Mouse (Mus musculus) T-helper 2 cell (primary cell): Measurements from ENCODE around the gene Dbndd1.
"Not testable (repeated sequence)": the region's sequence is repeated elsewhere in the genome, so short reads cannot be mapped to it uniquely, and the experiment has no call there.

Experiments used
- in situ Hi-C: fragments of 300-600 bp; cut with MboI, MseI; formaldehyde crosslinking; loops from one replicate; pipeline ENCODE4 v1.15.1; 2025; ENCODE audit warnings: high pct_unique_total_duplicates

The Dbndd1 gene

DNA sequence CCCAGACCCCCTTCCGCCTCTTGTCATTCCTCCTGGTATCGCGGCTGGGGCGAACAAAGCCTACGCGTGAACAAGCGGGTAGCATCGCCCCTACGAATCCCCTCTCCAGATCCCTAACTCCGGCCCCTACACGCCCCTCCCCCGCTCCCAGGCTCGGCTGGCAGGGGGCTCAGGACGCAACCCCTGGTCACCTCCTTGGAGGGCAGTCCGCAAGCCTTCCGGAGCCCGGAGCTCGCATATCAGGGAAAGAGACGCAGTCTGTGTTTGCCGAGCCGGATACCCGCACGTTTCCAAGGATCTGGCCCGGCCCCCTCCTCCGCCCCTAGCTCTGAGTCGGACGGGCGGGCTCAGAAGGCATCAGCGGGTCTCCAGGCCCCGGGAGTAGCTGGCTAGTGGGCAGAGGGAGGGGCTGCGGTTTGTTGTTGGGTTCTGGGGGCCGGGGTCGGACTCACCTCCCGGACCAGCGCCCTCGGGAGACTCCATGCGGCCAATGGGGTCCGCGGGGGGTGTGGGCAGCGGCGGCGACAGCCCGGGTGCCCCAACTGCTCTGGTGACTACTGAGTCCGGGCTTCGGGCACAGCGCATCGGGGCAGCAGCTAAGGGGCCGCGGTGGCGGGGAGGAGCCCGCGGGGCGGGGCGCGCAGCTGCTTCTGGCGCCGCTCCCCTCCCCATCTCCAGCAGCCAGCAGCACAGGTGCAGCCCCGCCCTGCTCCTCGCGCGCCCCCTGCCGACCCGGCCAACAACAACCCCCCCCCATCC, at the start of gene Dbndd1:
Dbndd1 (minus strand) TSS at position 683 of the 759 bp plus-strand sequence.
- in situ Hi-C loops: loop anchor here (5.0 kb wide), 1 partner anchor 63 kb away; no protein-coding TSS in a partner anchor

DNA sequence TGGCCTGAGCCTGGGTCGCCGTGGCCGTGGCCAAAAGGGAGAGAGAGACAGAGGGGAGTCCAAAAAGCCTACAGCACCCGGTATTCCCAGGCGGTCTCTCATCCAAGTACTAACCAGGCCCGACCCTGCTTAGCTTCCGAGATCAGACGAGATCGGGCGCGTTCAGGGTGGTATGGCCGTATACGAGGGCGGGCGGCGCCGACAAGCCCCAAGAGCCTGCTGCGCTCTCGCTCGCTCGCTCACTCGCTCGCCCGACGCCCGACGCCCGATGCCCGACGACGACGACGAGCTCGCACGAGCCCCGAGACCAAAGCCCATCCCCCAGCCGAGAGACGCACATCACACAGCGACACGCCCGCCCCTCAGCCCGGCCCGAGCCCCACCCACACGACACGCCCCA, 49.0 kb upstream of the Dbndd1 start:
- in situ Hi-C loops: loop anchor here (10.0 kb wide), 1 partner anchor 71 kb away; no protein-coding TSS in a partner anchor

DNA sequence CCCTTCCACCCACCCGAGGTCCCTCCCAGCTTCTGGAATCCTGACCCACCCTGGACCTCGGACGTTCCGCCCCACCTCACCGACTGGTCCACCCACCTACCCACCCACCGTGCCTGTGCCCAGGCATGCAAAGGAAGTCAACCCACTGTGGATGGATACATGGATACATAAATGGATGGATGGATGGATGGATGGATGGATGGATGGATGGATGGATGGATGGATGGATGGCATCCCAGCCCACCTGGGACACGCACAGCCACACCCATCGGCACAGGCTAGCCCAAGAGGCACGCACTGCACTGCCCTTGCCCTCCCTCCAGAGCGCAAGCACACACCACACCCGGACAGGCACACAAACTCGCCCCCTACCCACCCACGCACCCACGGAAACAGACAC, 22.4 kb upstream of the Dbndd1 start:
- in situ Hi-C loops: loop anchor here (10.0 kb wide), 1 partner anchor 57 kb away; no protein-coding TSS in a partner anchor

DNA sequence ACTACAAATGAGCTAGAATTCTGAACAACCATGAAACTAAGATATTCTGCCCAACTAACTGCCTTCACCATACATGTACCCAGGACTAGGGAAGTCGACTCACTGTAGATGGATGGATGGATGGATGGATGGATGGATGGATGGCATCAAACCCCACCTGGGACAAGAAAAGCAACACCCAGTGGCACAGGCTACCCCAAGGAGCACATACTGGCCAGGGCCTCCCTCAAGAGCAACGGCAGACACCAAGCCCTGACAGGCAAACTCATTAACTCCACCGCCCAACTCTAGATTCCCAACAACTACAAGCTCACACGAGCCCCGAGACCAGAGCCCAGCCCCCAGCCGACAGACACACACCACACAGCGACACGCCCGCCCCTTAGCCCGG, 21.7 kb upstream of the Dbndd1 start:
- in situ Hi-C loops: loop anchor here (10.0 kb wide), 1 partner anchor 58 kb away; no protein-coding TSS in a partner anchor

DNA sequence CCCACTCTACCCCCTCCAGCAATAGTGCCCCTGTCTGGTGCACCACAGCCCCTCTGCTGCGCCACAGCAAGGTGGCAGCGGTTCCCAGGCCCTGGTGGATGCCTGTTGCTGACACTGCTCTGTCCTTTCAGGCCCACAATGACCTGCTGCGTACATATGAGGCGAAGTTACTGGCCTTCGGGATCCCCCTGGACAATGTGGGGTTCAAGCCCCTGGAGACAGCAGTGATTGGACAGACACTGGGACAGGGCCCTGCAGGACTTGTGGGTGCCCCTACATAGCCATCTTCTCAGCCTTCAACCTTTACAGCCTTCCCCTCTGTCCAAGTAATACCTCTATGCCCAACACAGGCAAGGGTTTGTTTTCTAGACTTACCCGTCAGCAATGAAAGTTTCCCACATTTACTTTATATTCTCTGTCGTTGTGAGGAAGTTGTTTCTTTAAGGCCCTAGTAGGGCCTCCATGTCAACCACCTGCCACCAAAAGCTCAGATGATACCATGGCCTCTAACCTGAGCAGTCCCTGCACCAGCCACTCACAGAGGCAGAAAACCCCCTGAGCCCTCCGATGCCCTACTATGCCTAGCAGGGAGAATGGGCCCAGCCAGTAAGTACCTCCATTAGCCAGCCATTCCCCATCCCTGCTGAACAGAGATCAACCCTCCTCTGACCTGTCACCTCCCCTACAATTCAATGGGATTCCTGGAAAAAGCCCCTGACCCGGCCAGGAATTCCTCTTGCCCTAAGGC, 21.2 kb upstream of the Dbndd1 start:
- in situ Hi-C loops: loop anchor here (10.0 kb wide), 1 partner anchor 58 kb away; no protein-coding TSS in a partner anchor

DNA sequence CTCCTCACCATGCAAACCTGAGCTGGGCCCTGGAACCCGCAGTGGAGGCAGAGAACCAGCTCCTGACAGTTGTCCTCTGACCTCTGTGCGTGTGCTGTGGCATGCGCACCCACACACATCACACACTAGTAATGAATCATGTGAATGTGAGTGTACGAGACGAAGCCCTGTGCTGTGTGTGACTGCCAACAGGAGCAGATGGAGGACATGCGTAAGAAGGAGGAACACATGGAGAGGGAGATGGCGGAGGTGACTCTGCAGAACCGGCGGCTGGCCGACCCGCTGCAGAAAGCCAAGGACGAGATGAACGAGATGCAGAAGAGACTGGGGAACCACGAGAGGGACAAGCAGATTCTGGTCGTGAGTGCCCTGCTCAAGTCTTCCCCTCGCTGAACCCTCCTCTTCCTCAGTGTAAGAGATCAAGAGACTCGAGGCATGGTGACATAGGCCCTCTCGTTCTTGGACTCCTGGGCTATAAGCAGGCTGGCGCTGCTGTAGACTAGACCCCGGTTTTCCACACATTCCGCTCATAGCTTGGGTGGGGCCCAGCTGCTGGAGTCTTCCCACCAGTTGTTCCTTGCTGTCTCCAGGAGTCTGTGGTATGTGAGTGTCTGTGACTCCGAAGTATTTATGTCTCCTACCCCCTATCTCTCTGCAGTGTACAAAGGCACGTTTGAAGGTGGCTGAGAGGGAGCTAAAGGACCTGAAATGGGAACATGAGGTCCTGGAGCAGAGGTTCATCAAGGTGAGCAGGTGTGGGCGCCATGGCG, 12.6 kb upstream of the Dbndd1 start:
- in situ Hi-C loops: no loop called here

DNA sequence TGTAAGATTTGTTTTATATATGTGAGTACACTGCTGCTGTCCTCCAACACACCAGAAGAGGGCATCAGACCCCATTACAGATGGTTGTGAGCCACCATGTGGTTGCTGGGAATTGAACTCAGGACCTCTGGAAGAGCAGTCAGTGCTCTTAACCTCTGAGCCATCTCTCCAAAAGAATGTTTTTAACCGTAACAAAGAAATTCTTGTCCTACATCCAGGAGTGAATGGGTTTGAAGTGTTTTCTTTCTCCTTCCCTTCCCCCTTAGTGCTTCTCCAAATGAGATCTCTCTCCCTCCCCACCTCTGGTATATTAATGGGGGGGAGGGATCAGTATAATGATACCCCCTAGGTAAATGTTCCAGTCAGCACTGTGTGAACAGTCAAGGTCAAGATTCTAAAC, 4.8 kb upstream of the Dbndd1 start:
- in situ Hi-C loops: not testable (repeated sequence)

DNA sequence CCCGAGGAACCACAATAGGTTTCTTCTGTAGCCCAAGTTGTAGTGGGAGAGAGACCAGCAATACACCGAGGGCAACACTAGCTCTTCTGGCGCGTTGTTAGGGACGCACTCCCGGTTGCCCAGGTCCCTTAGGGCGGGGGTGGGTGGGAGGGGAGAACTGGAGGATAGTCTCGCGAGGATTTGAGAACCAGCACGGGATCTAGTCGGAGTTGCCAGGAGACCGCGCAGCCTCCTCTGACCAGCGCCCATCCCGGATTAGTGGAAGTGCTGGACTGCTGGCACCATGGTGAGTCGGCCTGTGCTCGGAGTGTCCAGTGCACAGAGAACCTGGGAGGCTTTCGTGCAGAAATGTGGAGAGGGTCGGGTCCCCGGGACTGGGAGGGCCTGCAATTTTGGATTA, 3.4 kb upstream of the Dbndd1 start, which contains the start of gene Gas8:
Gas8 (plus strand) TSS at position 168 of the 400 bp plus-strand sequence.
- in situ Hi-C loops: loop anchor here (5.0 kb wide), 1 partner anchor 66 kb away; no protein-coding TSS in a partner anchor

DNA sequence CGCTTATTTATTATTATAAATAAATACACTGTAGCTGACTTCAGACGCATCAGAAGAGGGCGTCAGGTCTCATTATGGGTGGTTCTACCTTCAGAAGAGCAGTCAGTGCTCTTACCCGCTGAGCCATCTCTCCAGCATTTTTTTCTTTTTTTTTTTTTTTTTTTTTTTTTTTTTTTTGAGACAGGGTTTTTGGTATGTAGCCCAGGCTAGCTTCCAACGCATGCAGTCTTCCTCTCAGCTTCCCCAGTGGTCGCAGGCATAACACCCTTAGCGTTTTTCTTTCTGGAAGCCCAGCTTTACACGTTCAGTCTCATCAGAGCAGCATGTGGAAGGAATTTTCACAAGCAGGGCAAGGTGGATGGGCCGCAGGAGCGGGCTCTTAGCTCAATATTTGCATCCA, 2.9 kb upstream of the Dbndd1 start:
- in situ Hi-C loops: loop anchor here (5.0 kb wide), 1 partner anchor 66 kb away; no protein-coding TSS in a partner anchor

DNA sequence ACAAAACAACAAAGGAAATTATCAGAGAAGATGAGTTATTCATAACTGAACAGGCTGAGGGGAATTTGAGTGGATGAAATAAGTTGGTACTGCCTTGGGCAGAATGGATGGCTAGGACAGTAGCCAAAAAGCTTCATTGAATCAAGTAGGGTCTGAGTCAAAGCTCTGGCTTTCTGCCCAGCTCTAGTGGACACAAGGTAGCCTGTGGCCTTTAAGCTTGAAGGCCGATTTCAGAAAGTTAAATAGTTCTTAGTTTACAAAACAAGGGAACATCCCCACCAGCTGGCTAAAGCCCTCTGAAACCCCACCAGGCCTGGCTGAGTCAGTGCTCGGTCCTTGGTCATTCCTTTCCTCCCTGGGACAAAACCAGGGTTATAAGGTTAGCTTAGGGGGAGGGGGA, 1.3 kb upstream of the Dbndd1 start:
- in situ Hi-C loops: loop anchor here (5.0 kb wide), 1 partner anchor 64 kb away; no protein-coding TSS in a partner anchor

DNA sequence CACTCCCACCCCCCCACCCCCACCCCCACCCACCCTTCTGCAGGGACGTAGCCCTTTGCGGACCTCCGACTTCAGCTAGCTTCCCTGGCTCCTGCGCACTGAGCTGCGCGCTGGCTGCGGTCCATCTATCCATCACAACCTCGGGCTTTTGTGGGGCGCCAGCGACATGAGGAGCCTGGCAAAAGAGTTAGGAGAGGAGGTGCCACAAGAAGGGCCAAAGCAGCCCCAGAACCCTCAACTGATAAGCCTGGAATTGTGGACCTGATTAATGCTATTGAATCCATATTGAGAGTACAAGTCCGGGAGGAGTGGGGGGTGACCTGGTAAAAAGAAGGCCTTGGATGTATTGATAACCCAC, 256 bp upstream of the Dbndd1 start:
- in situ Hi-C loops: loop anchor here (5.0 kb wide), 1 partner anchor 63 kb away; no protein-coding TSS in a partner anchor

DNA sequence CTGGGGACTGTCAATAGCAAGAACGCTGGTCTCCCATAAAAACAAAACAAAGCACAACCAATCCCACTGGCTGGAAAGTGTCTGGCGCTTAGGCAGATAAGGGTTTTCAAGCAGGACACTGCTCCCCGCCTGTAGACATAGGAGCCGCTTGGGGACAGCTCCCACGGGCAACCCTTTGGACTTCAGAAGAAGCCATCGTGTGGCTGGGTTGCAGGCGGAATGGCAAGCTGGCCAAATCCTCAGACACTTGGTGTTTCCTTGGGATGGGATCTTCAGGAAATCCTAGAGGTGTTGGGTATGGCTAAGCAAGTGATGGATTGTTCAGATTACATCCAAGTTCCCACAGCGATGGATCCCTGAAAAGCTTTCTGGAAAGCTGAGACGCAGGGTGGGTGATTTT, 1.1 kb downstream of the Dbndd1 start:
- in situ Hi-C loops: no loop called here

DNA sequence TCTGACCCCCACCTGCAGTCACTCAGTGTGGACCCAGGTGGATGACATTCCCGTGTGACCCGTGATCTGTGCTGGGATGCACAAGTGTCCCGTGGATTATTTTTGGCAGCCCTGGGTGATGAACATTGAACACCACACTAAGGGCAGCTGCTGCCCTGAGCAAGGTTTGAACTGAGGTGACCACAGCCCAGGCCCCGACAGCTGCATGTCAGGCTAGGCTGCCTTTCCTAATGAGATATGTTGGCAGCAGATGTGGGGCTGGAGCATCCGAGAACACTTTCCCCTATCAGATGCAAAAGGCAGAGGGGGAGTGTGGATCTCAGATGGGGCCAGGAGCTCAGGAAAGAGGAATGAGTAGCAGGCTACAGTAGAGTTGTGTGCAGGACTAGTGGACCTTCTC, 4.4 kb downstream of the Dbndd1 start:
- in situ Hi-C loops: no loop called here

DNA sequence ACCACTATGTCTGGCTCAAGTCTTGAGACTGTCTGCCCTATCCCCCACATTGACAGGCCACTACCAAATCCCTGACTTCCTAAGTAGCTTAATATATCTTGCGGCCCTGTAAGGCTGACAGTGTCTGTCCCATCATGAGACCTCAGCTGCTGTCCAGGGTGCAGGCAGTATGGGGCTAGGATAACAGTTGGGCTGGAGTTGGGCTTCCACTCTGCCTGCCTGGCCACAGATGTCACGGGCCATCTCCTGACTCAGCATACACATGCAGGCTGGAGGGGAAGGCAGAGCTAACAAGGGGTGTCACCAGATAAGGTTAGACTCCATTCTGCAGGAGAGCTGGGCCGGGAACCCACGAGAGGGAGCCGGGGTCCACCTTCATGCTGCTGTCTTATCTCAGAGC, 8.1 kb downstream of the Dbndd1 start:
- in situ Hi-C loops: no loop called here

DNA sequence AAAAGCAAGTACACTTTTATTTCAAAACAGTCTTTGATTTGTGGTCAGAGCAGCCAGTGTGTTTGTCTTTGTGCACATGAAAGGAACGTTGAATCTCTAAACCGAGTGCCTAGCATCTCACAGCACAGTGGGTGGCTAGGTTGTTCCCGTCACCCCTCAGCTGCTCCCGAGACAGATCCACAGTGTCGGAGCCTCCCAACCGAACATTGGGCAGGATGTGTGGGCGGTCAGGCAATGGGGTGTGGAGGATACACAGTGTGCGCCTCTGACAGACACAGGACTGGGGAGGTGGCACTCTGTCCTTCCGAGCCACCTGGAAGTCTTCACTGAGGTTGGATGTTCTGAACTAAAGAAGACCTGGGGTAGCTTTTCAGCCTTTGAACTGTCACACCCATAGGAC, 9.6 kb downstream of the Dbndd1 start:
- in situ Hi-C loops: no loop called here

DNA sequence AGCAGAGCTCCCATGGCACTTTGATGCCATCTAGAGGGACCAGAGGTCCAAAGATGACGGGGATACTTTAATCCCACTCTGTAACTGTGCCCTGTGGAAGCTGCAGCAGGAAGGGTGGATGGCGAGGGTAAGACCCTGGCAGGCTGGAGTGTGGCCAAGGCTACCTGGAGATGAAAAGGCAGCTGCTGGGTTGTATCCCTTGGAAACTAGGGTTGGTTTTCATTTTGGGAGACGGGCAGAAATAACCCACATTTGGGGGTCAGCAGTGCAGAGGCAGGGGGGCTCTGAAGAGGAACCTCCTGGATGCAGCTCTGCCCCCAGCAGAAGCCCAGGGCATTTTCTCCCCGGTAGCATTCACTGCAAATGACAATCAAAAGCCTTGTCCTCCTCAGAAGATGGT, 10.0 kb downstream of the Dbndd1 start:
- in situ Hi-C loops: no loop called here

DNA sequence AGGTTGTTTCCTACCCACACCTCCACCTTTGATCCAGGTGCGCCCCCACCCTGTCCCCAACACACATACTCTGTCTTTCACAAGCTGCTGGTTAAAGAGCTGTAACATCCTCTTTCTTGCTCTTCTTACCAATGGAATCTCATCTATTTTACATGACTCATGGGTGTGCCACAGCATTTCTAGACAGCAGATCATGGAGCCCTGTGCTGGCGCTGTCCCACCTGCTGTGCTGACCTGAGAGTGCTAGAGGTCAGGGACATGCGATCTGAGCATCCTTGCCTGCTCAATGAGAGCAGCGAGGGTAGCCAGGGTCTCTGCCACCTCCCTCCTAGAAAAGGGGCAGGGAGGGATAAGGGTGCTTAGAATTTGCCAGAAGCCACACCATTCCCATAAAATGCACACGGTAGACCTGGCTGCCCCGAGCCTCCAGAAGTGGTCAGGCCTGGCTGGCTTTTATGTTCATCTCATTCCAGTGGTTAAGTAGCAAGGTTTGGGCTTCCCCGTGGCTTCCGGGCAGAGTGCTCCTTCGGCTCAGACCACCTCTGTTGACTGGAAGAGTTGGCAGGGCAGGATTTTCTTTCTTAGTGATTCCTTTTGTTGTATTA, 10.6 kb downstream of the Dbndd1 start:
- in situ Hi-C loops: no loop called here

DNA sequence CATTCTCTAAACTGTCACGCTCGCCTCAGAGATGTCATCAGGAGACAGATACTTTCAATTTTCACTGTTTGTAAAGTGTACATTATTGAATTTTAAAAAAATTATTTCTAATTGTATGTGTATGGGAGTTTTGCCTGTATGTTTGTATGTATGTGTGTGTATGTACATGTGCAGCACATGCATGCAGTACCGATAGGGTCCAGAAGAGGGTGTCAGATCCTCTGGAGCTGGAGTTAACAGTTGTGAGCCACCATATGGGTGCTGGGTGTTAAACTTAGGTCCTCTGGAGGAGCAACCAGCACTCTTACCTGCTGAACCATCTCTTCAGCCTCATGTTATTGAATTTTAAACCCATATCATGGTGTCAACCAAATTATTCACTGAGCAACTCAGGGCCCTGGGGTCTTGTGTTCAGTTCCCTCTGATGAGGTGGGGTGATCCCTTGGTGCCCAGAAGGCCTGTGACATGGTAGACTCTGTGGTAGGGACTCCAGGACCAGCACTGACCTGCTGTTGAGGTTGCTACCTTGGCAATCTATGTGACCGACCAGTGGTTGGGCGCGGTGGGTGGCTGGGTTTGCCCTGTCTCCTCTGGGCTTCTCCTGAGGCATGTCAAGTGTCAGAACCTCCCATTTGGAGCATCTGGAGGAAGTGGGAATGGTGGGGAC, 11.3 kb downstream of the Dbndd1 start:
- in situ Hi-C loops: no loop called here

DNA sequence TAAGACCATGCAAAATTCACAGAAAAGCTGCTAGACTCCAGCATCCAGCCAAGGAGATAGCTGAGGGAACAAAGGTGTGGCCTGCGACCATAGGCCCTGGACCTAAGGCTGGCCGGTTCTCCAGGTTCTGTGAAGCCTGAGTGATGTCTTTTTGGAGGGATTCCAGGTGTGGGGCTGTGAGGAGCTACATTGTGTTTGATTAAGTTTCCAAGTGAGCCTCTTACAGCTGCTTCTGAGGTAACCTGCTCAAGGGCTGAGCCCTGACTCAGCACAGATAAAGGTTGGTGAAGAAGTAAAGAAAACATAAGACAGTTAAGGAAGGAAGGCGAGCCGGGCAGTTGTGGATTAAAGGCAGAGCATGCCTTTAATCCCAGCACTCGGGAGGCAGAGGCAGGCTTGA, 13.1 kb downstream of the Dbndd1 start:
- in situ Hi-C loops: no loop called here

DNA sequence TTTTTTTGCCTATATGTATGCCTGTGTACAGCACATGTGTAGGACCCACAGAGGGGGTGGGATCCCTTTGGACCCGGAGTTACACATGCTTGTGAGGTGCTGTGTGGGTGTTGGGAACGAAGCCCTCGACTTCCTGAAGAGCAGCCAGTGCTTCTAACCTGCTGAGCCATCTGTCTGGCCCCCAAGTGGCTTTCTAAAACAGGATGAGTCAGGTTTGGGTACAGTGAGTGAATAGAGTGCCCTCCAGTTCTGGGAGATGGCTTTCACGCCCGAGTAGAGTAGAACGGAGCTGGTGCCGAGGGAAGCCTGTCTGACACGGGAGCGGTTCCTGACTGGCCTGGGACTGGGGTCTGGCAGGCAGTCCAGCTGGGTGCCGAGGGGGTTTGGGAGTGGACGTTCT, 15.7 kb downstream of the Dbndd1 start:
- in situ Hi-C loops: no loop called here

DNA sequence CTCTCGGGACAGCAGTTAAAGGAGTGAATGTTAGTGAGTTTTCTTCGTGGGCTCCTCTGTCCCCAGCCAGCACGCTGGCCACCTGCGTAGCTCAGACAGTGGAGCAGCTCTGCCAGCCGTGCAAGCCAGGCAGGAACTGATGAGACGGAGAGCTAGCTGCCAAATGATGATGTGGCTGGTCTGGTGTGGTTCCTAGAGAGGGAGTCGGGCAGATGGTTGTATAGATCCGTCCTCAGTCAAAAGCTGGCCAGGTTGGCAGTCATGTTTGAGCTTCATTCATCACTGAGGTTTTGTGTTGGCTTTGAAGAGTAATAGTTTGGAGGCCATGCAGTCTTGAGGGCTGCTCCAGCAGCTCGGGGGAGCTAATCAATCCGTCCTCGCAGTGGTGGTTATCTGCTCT, 16.3 kb downstream of the Dbndd1 start:
- in situ Hi-C loops: no loop called here
